Mouse (Mus musculus): ENCODE data around the gene Tbc1d22a.

GRCm38 (mm10) chr15:86305290-86305689 lies 91.0 kb downstream of the Tbc1d22a start:
- TF ChIP-seq CTCF (IDR thresholded peaks at IDR 0.05; ENCODE audit: insufficient read depth, low read depth, low read length) (no peak), POLR2A (IDR thresholded peaks at IDR 0.05; ENCODE audit: insufficient read depth, low read depth, low read length) (no peak)

Data from olfactory bulb, adult 2 months (tissue).